Mouse (Mus musculus): ENCODE measurements around the gene Zfp867. TPM values are rescaled to one million over a fixed set of nuclear protein-coding genes. Genes with fewer than 3 reads are reported as not detected.

Gene Zfp867
- polyA plus RNA-seq, 1 experiment from 2014 or later: 10.3 TPM

DNA sequence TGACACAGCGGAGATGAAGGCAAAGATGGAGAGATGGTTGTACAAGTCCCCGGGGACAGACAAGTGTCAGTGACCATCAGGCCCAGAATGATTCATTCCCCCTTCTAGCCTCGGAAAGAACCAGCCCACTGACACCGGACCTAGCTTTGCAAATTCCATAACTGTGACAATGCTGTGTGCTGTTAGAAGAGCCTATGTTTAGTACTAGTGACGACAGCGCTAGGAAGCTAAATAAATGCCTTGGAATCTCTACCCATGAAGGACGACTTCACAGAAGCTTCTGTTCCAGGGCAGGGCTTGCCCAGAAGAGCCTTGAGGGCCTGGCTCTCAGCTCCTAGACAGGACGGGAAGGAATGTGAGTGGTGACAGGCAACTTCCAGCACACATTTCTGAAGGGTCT lies 13.9 kb upstream of the Zfp867 start:
- peaks cover 5% of the 10 kb centered on the region; the same call in 1 of the 2 replicates for H3K36me3 ChIP-seq (replicated peaks; ENCODE audit: control insufficient read depth, insufficient read depth, low read depth, low read length)
- WGBS: 86% methylated on average over 8 of the region's 8 CpGs
- H3K9me3 ChIP-seq (replicated peaks; ENCODE audit: control insufficient read depth, low read length): no peaks in the 10 kb centered on the region
- H3K27me3 ChIP-seq (ENCODE audit: control insufficient read depth, insufficient read depth, low read length): no peaks in the 10 kb centered on the region
- H3K4me3 ChIP-seq (ENCODE audit: low read depth, low read length): no peak overlapping the region
- H3K27ac ChIP-seq (replicated peaks; ENCODE audit: low read depth, low read length): no peak overlapping the region
- DNase-seq (ENCODE audit: low spot score): no peak
- H3K9ac ChIP-seq (replicated peaks; ENCODE audit: low read length): no peak overlapping the region
- no peak overlapping the region for H3K4me2 ChIP-seq (ENCODE audit: low read depth, low read length)
- no peak for ATAC-seq (replicated peaks; ENCODE audit: insufficient number of reproducible peaks, low FRiP score, low TSS enrichment, low read depth)
- H3K4me1 ChIP-seq (ENCODE audit: control insufficient read depth, insufficient read depth, low read length): no peaks in the 10 kb centered on the region

DNA sequence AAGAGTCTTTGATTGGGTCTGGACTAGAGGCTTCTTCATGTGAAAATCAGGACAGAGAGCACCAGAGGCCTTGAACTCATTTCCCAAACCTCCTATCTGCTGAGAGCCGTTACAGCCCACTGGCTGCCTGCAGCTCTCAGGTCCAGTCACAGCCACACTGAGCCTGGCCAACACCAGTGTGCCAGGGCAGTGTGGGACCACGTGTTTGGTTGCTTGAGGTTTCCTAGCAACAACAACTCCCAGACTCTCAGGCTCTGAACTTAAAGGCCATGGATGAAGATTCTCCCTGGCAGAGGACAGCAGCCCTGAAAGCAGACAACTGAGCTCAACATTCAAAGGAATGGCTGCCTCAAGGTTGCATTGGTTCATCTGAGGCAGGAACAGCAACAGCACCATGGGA lies 13.4 kb upstream of the Zfp867 start:
- H3K4me1 ChIP-seq (ENCODE audit: control insufficient read depth, insufficient read depth, low read length): no peaks in the 10 kb centered on the region
- H3K27ac ChIP-seq (replicated peaks; ENCODE audit: low read depth, low read length): no peak overlapping the region
- H3K27me3 ChIP-seq (ENCODE audit: control insufficient read depth, insufficient read depth, low read length): no peaks in the 10 kb centered on the region
- ATAC-seq (replicated peaks; ENCODE audit: insufficient number of reproducible peaks, low FRiP score, low TSS enrichment, low read depth): no peak
- no peak overlapping the region for H3K9ac ChIP-seq (replicated peaks; ENCODE audit: low read length)
- H3K4me2 ChIP-seq (ENCODE audit: low read depth, low read length): no peak overlapping the region
- 58% methylated on average over 2 of the region's 2 CpGs for WGBS
- H3K36me3 ChIP-seq (replicated peaks; ENCODE audit: control insufficient read depth, insufficient read depth, low read depth, low read length): peaks cover 2% of the 10 kb centered on the region; the same call in 1 of the 2 replicates
- H3K9me3 ChIP-seq (replicated peaks; ENCODE audit: control insufficient read depth, low read length): no peaks in the 10 kb centered on the region
- DNase-seq (ENCODE audit: low spot score): no peak
- no peak overlapping the region for H3K4me3 ChIP-seq (ENCODE audit: low read depth, low read length)

DNA sequence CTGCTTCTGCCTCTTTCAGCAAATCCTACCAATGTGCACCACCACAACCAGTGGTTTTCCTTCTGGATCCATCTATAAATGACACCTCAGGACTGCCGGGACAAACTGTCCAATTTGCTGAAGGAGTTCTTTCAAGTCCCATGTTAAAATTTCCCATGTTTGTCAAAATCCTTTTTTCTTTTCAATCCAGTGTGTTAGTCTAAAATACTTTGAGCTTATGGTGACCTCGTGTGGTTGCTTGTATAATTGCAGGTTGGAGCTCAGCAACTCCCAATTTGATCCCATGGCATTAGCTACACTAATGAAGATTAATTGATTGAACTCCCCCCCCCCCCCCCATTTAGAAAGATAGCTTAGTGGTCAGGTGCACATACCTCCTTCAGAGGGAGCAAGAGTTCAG lies 10.9 kb upstream of the Zfp867 start:
- ATAC-seq (replicated peaks; ENCODE audit: insufficient number of reproducible peaks, low FRiP score, low TSS enrichment, low read depth) (no peak), DNase-seq (ENCODE audit: low spot score) (peak; percentile 80)
- H3K9me3 ChIP-seq (replicated peaks; ENCODE audit: control insufficient read depth, low read length): no peaks in the 10 kb centered on the region
- H3K4me2 ChIP-seq (ENCODE audit: low read depth, low read length): no peak overlapping the region
- H3K27me3 ChIP-seq (ENCODE audit: control insufficient read depth, insufficient read depth, low read length): no peaks in the 10 kb centered on the region
- peaks cover 2% of the 10 kb centered on the region; the same call in 1 of the 2 replicates for H3K36me3 ChIP-seq (replicated peaks; ENCODE audit: control insufficient read depth, insufficient read depth, low read depth, low read length)
- H3K4me1 ChIP-seq (ENCODE audit: control insufficient read depth, insufficient read depth, low read length): no peaks in the 10 kb centered on the region
- 14% methylated on average over 2 of the region's 2 CpGs for WGBS
- no peak overlapping the region for H3K9ac ChIP-seq (replicated peaks; ENCODE audit: low read length)
- H3K4me3 ChIP-seq (ENCODE audit: low read depth, low read length): no peak overlapping the region
- H3K27ac ChIP-seq (replicated peaks; ENCODE audit: low read depth, low read length): no peak overlapping the region

DNA sequence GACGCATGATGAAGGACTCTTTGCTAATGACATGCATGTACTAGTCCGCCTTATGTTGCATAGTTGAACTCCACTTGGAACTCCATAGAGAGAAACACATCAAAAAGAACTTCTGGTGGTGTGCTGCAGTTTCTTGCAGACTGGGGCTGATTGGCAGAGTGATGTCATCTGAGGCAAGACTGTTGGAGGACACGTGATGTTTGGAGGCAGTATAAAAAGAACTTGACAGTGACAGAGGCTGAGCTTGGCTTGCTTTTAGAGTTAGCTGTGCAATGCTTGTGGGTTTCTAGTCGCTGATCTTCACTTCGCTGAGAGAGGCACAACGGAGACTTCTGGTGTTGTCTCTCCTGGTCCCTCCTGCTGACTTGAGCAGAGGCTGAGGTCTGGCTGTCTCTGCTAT lies 5.0 kb upstream of the Zfp867 start:
- 73% methylated on average over 6 of the region's 6 CpGs for WGBS

DNA sequence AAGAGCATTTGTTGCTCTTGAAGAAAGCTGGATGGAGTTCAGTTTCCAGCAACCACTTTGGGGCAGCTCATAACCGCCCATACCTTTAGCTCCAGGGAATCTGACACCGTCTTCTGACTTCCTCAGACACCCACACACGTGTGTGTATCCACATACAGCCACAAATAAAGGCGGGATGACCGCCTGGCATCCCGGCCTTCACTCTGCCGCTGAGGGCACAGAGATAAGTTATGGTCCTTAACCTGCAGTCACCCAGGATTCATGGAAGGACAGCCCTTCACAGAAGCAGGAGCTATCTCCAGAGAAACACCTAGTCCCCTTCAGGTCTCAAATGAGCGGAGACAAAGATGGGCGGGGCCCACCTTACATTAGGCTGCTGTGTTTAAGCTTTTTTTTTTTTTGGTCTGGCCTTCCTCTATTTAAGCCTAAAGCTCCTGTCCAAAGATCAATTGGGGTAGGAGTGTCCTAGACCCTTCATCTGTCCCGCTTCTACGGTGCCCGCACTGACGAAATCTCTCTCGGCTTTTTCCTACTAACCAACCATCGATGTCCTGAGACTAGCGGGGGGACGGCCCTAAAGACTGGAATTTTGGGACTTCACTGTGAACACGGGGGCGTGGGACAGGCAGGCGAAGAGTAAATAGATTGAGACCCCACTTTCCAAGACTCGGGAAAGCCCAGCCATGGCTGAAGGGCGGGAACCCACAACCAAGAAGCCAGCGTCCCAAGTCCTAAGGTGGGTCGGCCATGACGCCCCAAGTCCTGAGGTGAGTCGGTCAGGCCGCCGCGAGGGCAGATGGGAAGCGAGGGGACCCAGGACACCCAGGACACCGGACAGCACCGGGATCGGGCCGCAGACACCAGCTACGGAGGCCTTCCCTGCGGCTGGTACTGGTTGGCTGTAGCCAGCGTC lies 605 bp downstream of the Zfp867 start:
- WGBS: 7% methylated on average over 37 of the region's 37 CpGs
- DNase-seq (ENCODE audit: low spot score): no peak

More for the DNA sequence above, 5.0 kb upstream of the Zfp867 start:
- H3K36me3 ChIP-seq (replicated peaks; ENCODE audit: control insufficient read depth, insufficient read depth, low read depth, low read length): no peaks in the 10 kb centered on the region
- H3K27ac ChIP-seq (replicated peaks; ENCODE audit: low read depth, low read length): no peak overlapping the region
- no peak overlapping the region for H3K4me3 ChIP-seq (ENCODE audit: low read depth, low read length)
- no peak overlapping the region for H3K4me2 ChIP-seq (ENCODE audit: low read depth, low read length)
- no peak overlapping the region for H3K9ac ChIP-seq (replicated peaks; ENCODE audit: low read length)
- DNase-seq (ENCODE audit: low spot score): no peak
- H3K4me1 ChIP-seq (ENCODE audit: control insufficient read depth, insufficient read depth, low read length): no peaks in the 10 kb centered on the region
- no peaks in the 10 kb centered on the region for H3K27me3 ChIP-seq (ENCODE audit: control insufficient read depth, insufficient read depth, low read length)
- no peak for ATAC-seq (replicated peaks; ENCODE audit: insufficient number of reproducible peaks, low FRiP score, low TSS enrichment, low read depth)
- no peaks in the 10 kb centered on the region for H3K9me3 ChIP-seq (replicated peaks; ENCODE audit: control insufficient read depth, low read length)

DNA sequence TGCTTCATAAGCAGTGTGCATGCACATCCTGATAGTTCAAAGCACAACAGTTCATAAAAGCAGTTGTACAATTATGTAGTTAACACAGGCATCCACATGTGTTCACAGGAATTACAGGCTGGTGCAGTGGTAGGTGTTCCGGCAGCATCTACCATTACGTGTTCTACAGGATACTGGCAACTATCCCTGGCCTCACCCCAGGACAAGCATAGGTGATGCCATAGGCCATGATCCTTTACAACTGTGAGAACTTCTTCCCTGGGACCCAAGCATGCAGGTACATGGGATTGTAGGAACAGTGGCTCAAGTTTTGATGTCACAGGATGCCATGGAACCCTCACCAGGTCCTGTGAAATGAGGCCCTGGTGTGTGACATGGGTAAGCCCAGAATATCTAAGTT lies 11.8 kb downstream of the Zfp867 start:
- Histone ChIP-seq H3K9ac (replicated peaks; ENCODE audit: low read length) (no peak overlapping the region), H3K27ac (replicated peaks; ENCODE audit: low read depth, low read length) (no peak overlapping the region), H3K4me3 (ENCODE audit: low read depth, low read length) (no peak overlapping the region), H3K4me1 (ENCODE audit: control insufficient read depth, insufficient read depth, low read length) (no peaks in the 10 kb centered on the region), H3K27me3 (ENCODE audit: control insufficient read depth, insufficient read depth, low read length) (no peaks in the 10 kb centered on the region), H3K36me3 (replicated peaks; ENCODE audit: control insufficient read depth, insufficient read depth, low read depth, low read length) (peaks cover 19% of the 10 kb centered on the region), H3K9me3 (replicated peaks; ENCODE audit: control insufficient read depth, low read length) (no peaks in the 10 kb centered on the region; the same call in 1 of the 2 replicates), H3K4me2 (ENCODE audit: low read depth, low read length) (no peak overlapping the region)
- ATAC-seq (replicated peaks; ENCODE audit: insufficient number of reproducible peaks, low FRiP score, low TSS enrichment, low read depth): no peak
- WGBS: 99% methylated on average over 2 of the region's 2 CpGs
- DNase-seq (ENCODE audit: low spot score): no peak

More for the DNA sequence above, 605 bp downstream of the Zfp867 start:
- peak overlapping the region; percentile 86 for H3K4me3 ChIP-seq (ENCODE audit: low read depth, low read length)
- H3K9ac ChIP-seq (replicated peaks; ENCODE audit: low read length): peak overlapping the region; percentile 91
- H3K4me1 ChIP-seq (ENCODE audit: control insufficient read depth, insufficient read depth, low read length): no peaks in the 10 kb centered on the region
- 0 out of 2 replicates have a peak overlapping the region, but pooled peaks have one; percentile 28 for H3K27ac ChIP-seq (replicated peaks; ENCODE audit: low read depth, low read length)
- ATAC-seq (replicated peaks; ENCODE audit: insufficient number of reproducible peaks, low FRiP score, low TSS enrichment, low read depth): peak; percentile 74
- no peaks in the 10 kb centered on the region for H3K9me3 ChIP-seq (replicated peaks; ENCODE audit: control insufficient read depth, low read length)
- H3K27me3 ChIP-seq (ENCODE audit: control insufficient read depth, insufficient read depth, low read length): no peaks in the 10 kb centered on the region
- H3K4me2 ChIP-seq (ENCODE audit: low read depth, low read length): peak overlapping the region; percentile 86
- no peaks in the 10 kb centered on the region for H3K36me3 ChIP-seq (replicated peaks; ENCODE audit: control insufficient read depth, insufficient read depth, low read depth, low read length)

DNA sequence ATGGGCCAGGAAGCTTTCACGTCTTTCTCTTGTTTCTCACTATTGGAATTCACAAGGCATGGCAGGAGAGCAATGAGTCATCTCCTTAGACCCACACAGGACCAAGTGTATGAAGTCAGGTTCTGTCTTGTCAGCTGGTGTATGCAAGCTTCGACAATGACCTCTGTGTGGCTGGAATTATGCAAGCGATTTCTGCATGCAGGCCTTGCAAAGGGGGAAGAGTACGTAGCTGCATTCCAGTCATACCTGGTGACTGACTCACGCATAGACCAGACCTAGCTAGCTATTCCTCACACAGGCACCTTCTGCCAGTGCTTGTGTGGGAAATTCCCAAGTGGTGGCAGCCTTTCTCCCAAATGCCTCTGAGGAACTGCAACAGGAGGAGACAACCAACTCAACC lies 13.3 kb downstream of the Zfp867 start:
- no peaks in the 10 kb centered on the region for H3K4me1 ChIP-seq (ENCODE audit: control insufficient read depth, insufficient read depth, low read length)
- H3K9me3 ChIP-seq (replicated peaks; ENCODE audit: control insufficient read depth, low read length): no peaks in the 10 kb centered on the region; the same call in 1 of the 2 replicates
- DNase-seq (ENCODE audit: low spot score) (peak; percentile 47), ATAC-seq (replicated peaks; ENCODE audit: insufficient number of reproducible peaks, low FRiP score, low TSS enrichment, low read depth) (no peak; the same call in 1 of the 2 replicates)
- H3K27me3 ChIP-seq (ENCODE audit: control insufficient read depth, insufficient read depth, low read length): no peaks in the 10 kb centered on the region
- peaks cover 26% of the 10 kb centered on the region for H3K36me3 ChIP-seq (replicated peaks; ENCODE audit: control insufficient read depth, insufficient read depth, low read depth, low read length)
- no peak overlapping the region for H3K4me3 ChIP-seq (ENCODE audit: low read depth, low read length)
- no peak overlapping the region for H3K9ac ChIP-seq (replicated peaks; ENCODE audit: low read length)
- no peak overlapping the region for H3K27ac ChIP-seq (replicated peaks; ENCODE audit: low read depth, low read length)
- no peak overlapping the region for H3K4me2 ChIP-seq (ENCODE audit: low read depth, low read length)
- 50% methylated on average over 5 of the region's 5 CpGs for WGBS

DNA sequence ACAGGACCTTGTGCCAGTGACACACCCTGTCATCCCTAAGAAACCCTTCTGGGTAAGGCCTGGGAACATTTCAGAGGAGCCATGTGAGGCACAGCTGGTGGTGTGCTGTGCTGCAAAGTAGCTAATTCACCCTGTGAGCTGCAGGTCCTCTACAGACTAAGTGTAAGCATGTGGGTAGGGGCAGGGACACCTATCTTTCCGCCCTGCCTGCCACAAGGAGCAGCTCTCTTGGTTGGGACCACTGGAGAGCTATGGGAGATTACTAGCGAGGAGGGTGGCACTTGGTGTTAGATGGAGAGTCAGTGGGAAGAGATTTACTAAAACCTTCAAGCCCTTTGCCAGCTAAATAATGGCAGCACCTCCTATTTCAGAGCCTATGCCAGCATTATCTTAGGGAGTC lies 15.4 kb downstream of the Zfp867 start:
- DNase-seq (ENCODE audit: low spot score) (no peak), ATAC-seq (replicated peaks; ENCODE audit: insufficient number of reproducible peaks, low FRiP score, low TSS enrichment, low read depth) (no peak)
- Histone ChIP-seq H3K4me2 (ENCODE audit: low read depth, low read length) (no peak overlapping the region), H3K9me3 (replicated peaks; ENCODE audit: control insufficient read depth, low read length) (no peaks in the 10 kb centered on the region), H3K4me1 (ENCODE audit: control insufficient read depth, insufficient read depth, low read length) (no peaks in the 10 kb centered on the region), H3K36me3 (replicated peaks; ENCODE audit: control insufficient read depth, insufficient read depth, low read depth, low read length) (peaks cover 8% of the 10 kb centered on the region), H3K9ac (replicated peaks; ENCODE audit: low read length) (no peak overlapping the region), H3K4me3 (ENCODE audit: low read depth, low read length) (no peak overlapping the region), H3K27ac (replicated peaks; ENCODE audit: low read depth, low read length) (no peak overlapping the region), H3K27me3 (ENCODE audit: control insufficient read depth, insufficient read depth, low read length) (no peaks in the 10 kb centered on the region)
- WGBS: 91% methylated on average over 2 of the region's 2 CpGs
